Mouse (Mus musculus) natural killer cell, adult 2 months (primary cell): ENCODE results near the gene Arhgap20.

Experiments
- DNase-seq, 2 experiments: peaks; one replicate each; pipeline ENCODE4 v3.0.0; 2022; ENCODE audit warnings: low spot score in 2 of 2

The Arhgap20 gene

DNA sequence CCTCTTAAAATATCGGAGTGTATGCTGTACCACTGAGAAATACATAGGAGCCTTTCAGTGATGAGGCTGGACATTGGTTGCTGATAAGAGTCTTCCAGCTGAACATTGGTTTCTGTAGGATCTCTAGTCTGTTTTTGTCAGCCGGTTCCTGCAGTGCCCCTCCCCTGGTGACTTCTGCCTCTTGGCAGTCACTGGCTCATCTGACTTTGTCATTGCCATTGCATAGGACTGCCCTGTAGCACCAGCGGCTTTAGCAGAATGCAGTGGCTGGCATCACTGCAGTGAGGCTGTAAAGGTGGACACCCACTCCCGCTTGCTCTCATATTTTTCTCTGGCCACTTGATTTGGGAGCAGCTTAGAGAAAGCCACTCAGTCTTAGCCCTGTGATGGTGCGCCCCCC lies 33.1 kb downstream of the Arhgap20 start:
- no peak for DNase-seq

DNA sequence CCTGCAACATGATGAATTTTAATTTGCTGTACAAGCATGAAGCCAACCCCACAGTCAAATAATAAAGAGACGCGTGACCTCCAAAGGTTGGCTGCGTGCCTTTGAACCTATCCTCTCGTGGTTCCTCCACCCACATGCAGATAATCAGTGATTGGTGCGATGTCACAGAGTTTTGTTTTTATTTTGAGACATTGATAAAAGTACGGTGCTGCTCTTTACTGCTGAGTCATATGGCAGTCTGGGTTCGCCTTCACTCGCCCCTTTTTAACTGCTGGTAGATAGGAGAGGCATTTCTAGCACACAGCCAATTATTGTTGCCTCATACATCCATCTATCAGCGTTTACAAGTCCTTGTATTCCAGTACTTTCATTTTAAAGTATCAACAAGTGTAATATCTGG lies 34.0 kb downstream of the Arhgap20 start:
- no peak for DNase-seq

DNA sequence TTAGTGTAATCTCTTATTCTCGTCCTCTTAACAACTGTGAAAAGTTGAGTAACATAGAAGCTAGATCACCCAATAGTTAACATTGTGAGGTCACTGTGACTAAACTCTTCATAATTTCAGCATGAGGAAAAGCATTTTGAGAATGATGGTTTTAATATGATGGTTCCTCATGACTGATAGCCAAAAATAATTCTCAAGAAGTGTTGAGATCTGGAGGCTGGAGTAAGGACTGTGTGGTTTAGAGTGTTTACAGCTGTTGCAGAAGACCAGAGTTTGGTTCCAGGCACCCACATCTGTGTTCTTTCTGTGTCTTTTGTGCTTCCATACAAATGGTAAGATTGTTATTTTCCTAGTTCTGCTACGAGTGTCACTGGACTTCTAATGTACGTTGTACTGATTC lies 42.1 kb downstream of the Arhgap20 start:
- DNase-seq: no peak

DNA sequence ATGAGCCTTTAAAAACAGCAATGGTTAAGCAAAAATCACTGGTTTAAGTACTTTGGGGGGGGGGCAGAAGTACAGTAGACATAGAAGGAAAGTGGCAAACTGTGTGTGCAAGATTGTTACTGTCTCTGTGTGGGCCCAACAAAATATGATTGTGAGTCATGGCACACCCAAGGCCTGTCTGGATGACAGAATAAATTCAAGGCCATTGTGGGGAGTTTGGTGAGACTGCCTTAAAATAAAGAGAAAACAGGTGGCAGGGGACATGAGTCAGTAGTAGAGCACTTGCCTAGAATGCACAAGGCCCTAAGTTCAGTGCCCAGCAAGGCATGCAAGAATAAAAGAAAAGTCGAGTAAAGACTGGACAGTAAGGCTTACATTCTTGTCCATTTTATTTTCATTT lies 47.8 kb downstream of the Arhgap20 start:
- DNase-seq: no peak

- DNase-seq: no peak
These were observed 59.4 kb downstream of the Arhgap20 start for GRCm38 (mm10) chr9:51824516-51824915.

GRCm38 (mm10) chr9:51831596-51831995 lies 66.5 kb downstream of the Arhgap20 start:
- no peak for DNase-seq

- no peak for DNase-seq
These were observed 67.2 kb downstream of the Arhgap20 start for GRCm38 (mm10) chr9:51832368-51832767.

- no peak for DNase-seq
These were observed 72.6 kb downstream of the Arhgap20 start for GRCm38 (mm10) chr9:51837716-51838115.

DNA sequence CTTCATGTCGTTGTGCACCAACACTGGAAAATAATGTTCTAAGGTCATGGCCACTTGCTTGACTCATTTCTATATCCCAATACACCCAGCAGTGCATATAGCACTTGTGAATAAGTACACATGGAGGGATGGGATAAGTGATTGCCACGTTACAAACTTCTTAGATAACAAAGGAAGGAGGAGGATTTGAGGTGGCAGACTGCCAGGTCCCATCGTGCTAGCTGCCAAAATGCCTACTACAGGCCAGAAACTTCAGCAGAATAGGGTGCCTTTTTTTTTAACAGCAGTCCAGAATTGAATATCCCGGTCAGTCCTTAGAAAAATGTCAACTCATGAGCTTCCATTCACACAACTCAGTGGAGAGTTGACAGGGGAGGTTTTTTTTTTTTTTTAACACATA lies 78.1 kb downstream of the Arhgap20 start:
- DNase-seq: no peak

GRCm38 (mm10) chr9:51845796-51846195 lies 80.7 kb downstream of the Arhgap20 start:
- DNase-seq: no peak

GRCm38 (mm10) chr9:51853772-51854171 lies 88.6 kb downstream of the Arhgap20 start:
- DNase-seq: no peak

DNA sequence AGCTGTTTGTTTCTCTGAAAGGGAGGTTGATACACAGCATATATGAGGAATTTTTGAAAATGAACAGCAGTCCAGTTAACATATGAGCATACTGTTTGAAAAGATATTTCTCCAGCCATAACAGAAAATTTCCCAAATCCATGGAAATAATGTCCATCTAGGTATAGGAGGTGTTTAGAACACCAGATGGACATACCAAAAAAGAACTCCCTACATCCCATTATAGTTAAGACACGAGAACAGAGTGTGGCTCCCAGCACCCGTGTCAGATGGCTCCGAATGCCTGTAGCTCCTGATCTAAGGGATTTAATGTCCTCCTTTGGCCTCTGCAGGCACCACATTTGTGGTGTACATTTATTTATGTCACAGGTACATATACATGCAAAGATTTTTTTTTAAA lies 99.1 kb downstream of the Arhgap20 start:
- no peak for DNase-seq

GRCm38 (mm10) chr9:51866634-51867033 lies 101.5 kb downstream of the Arhgap20 start:
- no peak for DNase-seq

DNA sequence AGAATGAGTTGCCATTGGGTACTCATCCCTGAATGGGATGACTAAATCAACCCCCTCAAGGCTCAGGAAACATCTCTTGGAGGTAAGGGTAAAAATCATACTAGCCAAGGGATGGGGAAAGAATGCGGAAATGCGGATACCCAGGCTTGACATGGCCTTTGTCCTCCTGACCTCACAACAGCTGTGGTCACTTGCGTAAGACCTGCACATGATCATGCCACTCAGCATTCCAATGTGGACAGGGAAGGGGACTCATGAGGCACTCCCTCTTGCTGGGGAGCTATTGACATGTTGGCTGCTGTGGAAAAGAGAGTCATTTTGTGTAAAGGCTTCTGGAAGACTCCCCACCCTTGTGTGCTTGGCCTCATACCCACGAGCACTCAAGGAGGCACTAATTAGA lies 103.9 kb downstream of the Arhgap20 start:
- DNase-seq: no peak

DNA sequence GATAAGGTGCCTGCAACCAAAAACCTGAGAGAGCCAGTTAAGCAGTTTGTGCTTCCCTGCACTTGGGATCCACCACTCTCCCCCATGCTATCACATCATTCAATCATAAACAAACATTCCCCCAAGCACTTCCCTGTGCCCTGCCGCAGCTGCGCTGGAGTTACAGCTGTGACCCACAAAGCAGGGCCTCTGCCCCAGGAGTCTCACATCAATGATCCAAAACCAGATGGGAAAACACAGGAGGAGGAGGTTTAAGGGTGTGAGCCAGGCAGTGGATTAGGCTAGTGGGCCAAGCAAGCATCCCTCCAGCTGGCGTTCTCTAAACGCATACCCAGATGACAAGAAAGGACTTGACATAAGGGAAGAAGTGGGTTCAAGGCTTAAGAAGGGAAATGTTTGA lies 109.2 kb downstream of the Arhgap20 start:
- no peak for DNase-seq

- no peak for DNase-seq
These were observed 110.4 kb downstream of the Arhgap20 start for GRCm38 (mm10) chr9:51875531-51875930.

- no peak for DNase-seq
These were observed 116.2 kb downstream of the Arhgap20 start for GRCm38 (mm10) chr9:51881386-51881785.

DNA sequence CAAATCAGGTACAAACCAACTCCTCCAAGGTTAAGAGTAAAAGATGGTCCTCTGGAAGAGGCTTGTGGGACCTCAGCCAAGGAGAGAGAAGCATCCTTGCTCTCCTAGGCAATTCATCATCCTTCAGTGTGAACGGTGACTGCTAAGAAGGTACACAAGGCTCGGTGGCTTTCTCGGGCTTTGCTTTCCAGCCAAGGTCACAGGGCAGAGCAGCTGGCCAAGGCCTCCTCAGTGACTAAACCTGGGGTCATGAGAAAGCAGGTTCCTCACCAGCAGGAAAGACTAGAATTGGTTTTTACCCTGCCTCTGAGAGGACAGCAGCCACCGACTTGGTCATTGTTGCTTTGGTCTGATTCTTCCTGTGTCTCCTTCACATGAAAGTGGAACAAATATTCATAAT lies 116.7 kb downstream of the Arhgap20 start:
- no peak for DNase-seq

GRCm38 (mm10) chr9:51883319-51883718 lies 118.2 kb downstream of the Arhgap20 start:
- DNase-seq: no peak

DNA sequence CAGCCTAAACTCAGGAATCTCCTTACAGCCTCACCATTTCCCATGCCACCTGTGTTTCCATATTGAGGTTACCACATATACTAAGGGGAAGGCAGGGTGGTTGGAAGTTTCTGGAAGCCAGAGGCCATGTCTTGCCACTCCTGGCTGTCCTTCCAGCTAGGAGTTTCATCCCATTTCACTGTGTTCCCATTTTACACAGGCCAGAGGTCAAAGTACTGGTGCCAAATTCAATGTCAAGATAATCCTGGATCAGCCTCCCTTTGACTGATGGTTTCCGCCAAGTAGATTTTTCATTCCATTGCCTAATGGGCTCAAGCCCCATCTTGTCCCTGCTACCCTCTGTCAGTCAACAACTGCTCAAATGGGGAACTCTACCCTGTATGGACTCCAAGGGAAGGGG lies 127.8 kb downstream of the Arhgap20 start:
- no peak for DNase-seq
